Comparison of ENCODE assay signal across 12 mouse cellular contexts in the genomic region with DNA sequence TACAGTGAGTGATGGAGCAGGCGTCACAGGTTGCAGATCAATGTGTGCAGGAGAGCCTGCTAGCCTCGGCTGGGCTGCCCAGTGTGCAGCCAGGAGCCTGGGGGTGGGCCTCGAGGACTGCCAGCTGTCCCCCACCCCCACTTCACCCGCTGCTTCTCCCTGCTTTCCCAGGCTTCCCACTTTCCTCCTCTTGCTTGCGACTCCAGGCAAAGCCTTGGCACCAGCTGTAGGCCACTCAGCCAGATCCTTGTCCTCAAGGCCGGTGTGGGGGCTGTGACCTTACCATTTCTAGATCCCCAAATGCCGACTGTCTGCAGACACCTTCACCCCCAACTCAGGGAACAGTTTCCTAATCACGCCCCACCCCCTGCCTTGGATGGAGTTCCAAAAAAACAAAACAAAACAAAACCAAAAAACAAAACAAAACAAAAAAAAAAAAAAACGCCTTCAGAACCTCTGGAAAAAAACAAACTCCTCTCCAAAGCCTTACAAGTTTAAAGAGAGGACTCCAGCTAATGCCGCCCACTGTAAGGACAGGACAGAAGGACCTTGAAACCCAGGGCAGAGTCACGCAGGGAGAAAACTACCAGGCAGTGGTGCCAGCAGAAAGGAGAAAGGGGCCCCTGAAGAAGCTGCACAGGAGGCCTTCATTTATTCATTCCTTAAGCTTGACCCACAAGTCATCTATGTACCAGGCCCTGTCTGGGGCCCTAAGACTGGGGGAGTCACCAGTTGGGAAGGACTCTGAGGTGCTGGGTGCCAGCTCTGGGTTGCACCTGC. TPM values are rescaled to one million over a fixed set of nuclear protein-coding genes. Genes with fewer than 3 reads are reported as not detected.
DNase-seq lines count a peak whose midpoint lies in the region; ATAC-seq and TF ChIP-seq lines count a peak whose summit lies in the region.
"Had no signal": no experiment of that assay in that cellular context is flagged by ENCODE, and none has a peak within 500 bp of the region (broad histone marks: within the 10 kb centered on the region; RNA-seq: fewer than 3 reads in every experiment).

No protein-coding gene starts in this region.

- H3K9me3 ChIP-seq in limb, embryonic 13.5 days = peaks cover 6% of the 10 kb centered on the region
- H3K9me3 ChIP-seq: liver, embryonic 15.5 days had no signal

- no peaks in the 10 kb centered on the region for H3K36me3 ChIP-seq in limb, embryonic 13.5 days
- H3K36me3 ChIP-seq: liver, embryonic 15.5 days had no signal

- no peak for TF ChIP-seq CTCF in cerebellum, adult 2 months (IDR thresholded peaks at IDR 0.05; ENCODE audit: borderline replicate concordance, insufficient read depth, low read depth, low read length)

- no peak for TF ChIP-seq POLR2A in cerebellum, adult 2 months (IDR thresholded peaks at IDR 0.05; ENCODE audit: borderline replicate concordance, insufficient read depth, low read length)

- peak overlapping the region; percentile 53 for H3K4me3 ChIP-seq in cerebellum, adult 2 months (replicated peaks; ENCODE audit: insufficient read depth, low read depth, low read length)
- H3K4me3 ChIP-seq in limb, embryonic 13.5 days = peak overlapping the region; percentile 48; the same call in 1 of the 2 replicates
- H3K4me3 ChIP-seq: liver, embryonic 15.5 days had no signal

- H3K4me1 ChIP-seq in cerebellum, adult 2 months (ENCODE audit: control insufficient read depth, insufficient read depth, low read length) = no peaks in the 10 kb centered on the region; the same call in 1 of the 2 replicates
- H3K4me1 ChIP-seq in limb, embryonic 13.5 days = peaks cover 34% of the 10 kb centered on the region
- H3K4me1 ChIP-seq: liver, embryonic 15.5 days had no signal

- no peak overlapping the region; the same call in 1 of the 2 replicates for H3K27ac ChIP-seq in cerebellum, adult 2 months (ENCODE audit: insufficient read depth, low read length)
- no peak overlapping the region for H3K27ac ChIP-seq in limb, embryonic 13.5 days
- H3K27ac ChIP-seq: liver, embryonic 15.5 days had no signal

- DNase-seq in cerebellum, adult 2 months = peak in 1 of 2 experiments; percentile 28
- no peak for DNase-seq in cerebellum, adult 18-20 months
- DNase-seq in ovary, adult 18-20 months (ENCODE audit: low spot score) = peak; percentile 62
- DNase-seq in ovary, postnatal 14 days (ENCODE audit: low spot score) = no peak
- DNase-seq in testis, postnatal 14 days (ENCODE audit: low spot score) = peak; percentile 56
- DNase-seq in cerebellum, adult 8-10 months = no peak
- no peak for DNase-seq in cerebellum, adult 9-11 months
- DNase-seq: cerebellum, adult 9-10 months; kidney, postnatal 4 days; thymus, postnatal 25 days had no signal

- WGBS in cerebellum, adult 2 months = 31% methylated on average over 11 of the region's 11 CpGs
- 12% methylated on average over 11 of the region's 11 CpGs for WGBS in limb, embryonic 13.5 days

- no peak for ATAC-seq in limb, embryonic 13.5 days (ENCODE audit: low FRiP score, low read depth)

- H3K4me2 ChIP-seq in limb, embryonic 13.5 days (replicated peaks) = peak overlapping the region; percentile 76

- H3K9ac ChIP-seq in limb, embryonic 13.5 days = no peak overlapping the region
- H3K9ac ChIP-seq: liver, embryonic 15.5 days had no signal

- H3K27me3 ChIP-seq in cerebellum, adult 2 months (ENCODE audit: control insufficient read depth, insufficient read depth, low read length) = peaks cover 4% of the 10 kb centered on the region; the same call in 1 of the 2 replicates
- peaks cover 99% of the 10 kb centered on the region for H3K27me3 ChIP-seq in limb, embryonic 13.5 days

RNA-seq across cellular contexts. Expression of a gene that starts 1.0 kb away (rescaled TPM):
- polyA plus RNA-seq in cerebellum, adult 2 months (2012; rRNA removed) = 357 and 400 TPM in 2 replicates
- 0.57 and 0.59 TPM in 2 replicates for polyA plus RNA-seq in limb, embryonic 13.5 days (2015; fragmentation: Nextera tagmentation; extraction: Ambion mirVana)

RNA-seq across cellular contexts. Expression of a gene that starts 26.4 kb away (rescaled TPM):
- polyA plus RNA-seq in cerebellum, adult 2 months (2012; rRNA removed) = 103 and 112 TPM in 2 replicates
- 0.23 TPM in 1 of 2 replicates, not detected in the other for polyA plus RNA-seq in limb, embryonic 13.5 days (2015; fragmentation: Nextera tagmentation; extraction: Ambion mirVana)
- polyA plus RNA-seq: liver, embryonic 15.5 days had no signal

RNA-seq across cellular contexts. Expression of a gene that starts 30.1 kb away (rescaled TPM):
- polyA plus RNA-seq in cerebellum, adult 2 months (2012; rRNA removed) = 2.7 and 3.4 TPM in 2 replicates
- 30.5 and 32.8 TPM in 2 replicates for polyA plus RNA-seq in limb, embryonic 13.5 days (2015; fragmentation: Nextera tagmentation; extraction: Ambion mirVana)

RNA-seq across cellular contexts. Expression of a gene that starts 41.9 kb away (rescaled TPM):
- polyA plus RNA-seq in cerebellum, adult 2 months (2012; rRNA removed) = 11.4 and 14.4 TPM in 2 replicates
- 33.0 and 33.9 TPM in 2 replicates for polyA plus RNA-seq in limb, embryonic 13.5 days (2015; fragmentation: Nextera tagmentation; extraction: Ambion mirVana)

RNA-seq across cellular contexts. Expression of a gene that starts 52.5 kb away (rescaled TPM):
- 3.5 and 5.0 TPM in 2 replicates for polyA plus RNA-seq in cerebellum, adult 2 months (2012; rRNA removed)
- polyA plus RNA-seq in limb, embryonic 13.5 days (2015; fragmentation: Nextera tagmentation; extraction: Ambion mirVana) = 518 and 520 TPM in 2 replicates

Comparison
In these comparisons a context has a peak if more than half of its experiments do, and no peak if none do; other contexts are left out.
1. DNase-seq: peak in ovary, adult 18-20 months (single experiment) and testis, postnatal 14 days (single experiment); none in cerebellum, adult 18-20 months (0 of 2), ovary, postnatal 14 days (single experiment), cerebellum, adult 8-10 months (single experiment) and cerebellum, adult 9-11 months (single experiment).
2. RNA of a gene that starts 1.0 kb away (polyA plus RNA-seq): 357 to 400 TPM in cerebellum, adult 2 months; 0.57 to 0.59 TPM in limb, embryonic 13.5 days; every median in the first group is over 100 times any median in the second.
3. RNA of a gene that starts 26.4 kb away (polyA plus RNA-seq): 103 to 112 TPM in cerebellum, adult 2 months; 0.23 TPM in limb, embryonic 13.5 days; every median in the first group is over 10 times any median in the second.